In genomic region chr11:98595473-98595872, GRCm38 (mm10) we compare ENCODE assay signal across 42 mouse cellular contexts. TPM values are rescaled to one million over a fixed set of nuclear protein-coding genes. Genes with fewer than 3 reads are reported as not detected.
"Had no signal": no experiment of that assay in that cellular context is flagged by ENCODE, and none has a peak within 500 bp of the region (broad histone marks: within the 10 kb centered on the region; RNA-seq: fewer than 3 reads in every experiment).

No protein-coding gene starts in this region.

- H3K27ac ChIP-seq: gastrocnemius, adult 2 months; heart, adult 2 months; hindbrain, embryonic 10.5 days; hindbrain, embryonic 12.5 days; hindbrain, embryonic 14.5 days; intestine, embryonic 15.5 days; kidney, embryonic 15.5 days; kidney, postnatal 0 days; limb, embryonic 13.5 days; limb, embryonic 15.5 days; liver, embryonic 12.5 days; liver, embryonic 14.5 days had no signal

- H3K9me3 ChIP-seq: heart, embryonic 12.5 days; hindbrain, embryonic 10.5 days; hindbrain, embryonic 12.5 days; intestine, embryonic 15.5 days; kidney, embryonic 15.5 days; limb, embryonic 13.5 days; limb, embryonic 15.5 days; liver, embryonic 12.5 days had no signal

- H3K9ac ChIP-seq: heart, embryonic 12.5 days; hindbrain, embryonic 12.5 days; hindbrain, embryonic 14.5 days; intestine, embryonic 15.5 days; kidney, embryonic 15.5 days; limb, embryonic 13.5 days; limb, embryonic 15.5 days; liver, embryonic 12.5 days; liver, embryonic 14.5 days had no signal

- H3K4me3 ChIP-seq: gastrocnemius, adult 2 months; heart, adult 2 months; heart, embryonic 12.5 days; hindbrain, embryonic 10.5 days; hindbrain, embryonic 12.5 days; intestine, embryonic 15.5 days; kidney, embryonic 15.5 days; limb, embryonic 13.5 days; limb, embryonic 15.5 days; liver, embryonic 12.5 days had no signal

- H3K4me2 ChIP-seq: heart, embryonic 12.5 days; hindbrain, embryonic 12.5 days; hindbrain, embryonic 14.5 days; intestine, embryonic 15.5 days; kidney, embryonic 15.5 days; limb, embryonic 13.5 days; limb, embryonic 15.5 days; liver, embryonic 12.5 days had no signal

- DNase-seq: gastrocnemius, adult 2 months; gastrocnemius, postnatal 10 days; gastrocnemius, postnatal 25 days; heart, adult 2 months; heart, postnatal 10 days; heart, postnatal 4 days; kidney, adult 18-20 months; kidney, adult 9 months; kidney, postnatal 14 days; kidney, postnatal 36 days; layer of hippocampus, adult 9-11 months; layer of hippocampus, postnatal 36 days; left cerebral cortex, postnatal 4 days had no signal

- H3K4me1 ChIP-seq: hindbrain, embryonic 12.5 days had no signal

- H3K36me3 ChIP-seq: heart, embryonic 12.5 days; hindbrain, embryonic 10.5 days; hindbrain, embryonic 12.5 days; intestine, embryonic 15.5 days; kidney, embryonic 15.5 days; limb, embryonic 13.5 days; limb, embryonic 15.5 days; liver, embryonic 12.5 days had no signal

RNA-seq across cellular contexts. Expression of gene Lrrc3c, which starts 2.6 kb away (rescaled TPM):
- total RNA-seq: gastrocnemius, adult 2 months; gastrocnemius, postnatal 10 days; gastrocnemius, postnatal 25 days; gastrocnemius, postnatal 4 days; granulocyte monocyte progenitor cell, adult 5-6 weeks; heart, adult 2 months; heart, postnatal 10 days; heart, postnatal 25 days; heart, postnatal 4 days; layer of hippocampus, adult 18-20 months; layer of hippocampus, adult 8-10 months; layer of hippocampus, postnatal 14 days; layer of hippocampus, postnatal 36 days; left cerebral cortex, adult 18-20 months; left cerebral cortex, adult 8-10 months; left cerebral cortex, postnatal 10 days; left cerebral cortex, postnatal 25 days; left cerebral cortex, postnatal 4 days; liver, adult 2 months had no signal
- polyA plus RNA-seq: heart, adult 2 months; heart, embryonic 12.5 days; heart, embryonic 14.5 days; heart, embryonic 16.5 days; hindbrain, embryonic 10.5 days; hindbrain, embryonic 12.5 days; hindbrain, embryonic 14.5 days; hindbrain, embryonic 16.5 days; inflammation-experienced regulatory T-cells, adult 6 months; intestine, embryonic 15.5 days; intestine, postnatal 0 days; kidney, embryonic 15.5 days; kidney, postnatal 0 days; large intestine, adult 2 months; limb, embryonic 11.5 days; limb, embryonic 13.5 days; limb, embryonic 15.5 days; liver, adult 2 months; liver, embryonic 12.5 days; liver, embryonic 14.5 days had no signal

RNA-seq across cellular contexts. Expression of gene Gm12355, which starts 30.0 kb away (rescaled TPM):
- total RNA-seq: liver, adult 2 months had no signal
- polyA plus RNA-seq: heart, adult 2 months; large intestine, adult 2 months; liver, adult 2 months had no signal

RNA-seq across cellular contexts. Expression of gene Gsdma3, which starts 30.7 kb away (rescaled TPM):
- total RNA-seq: granulocyte monocyte progenitor cell, adult 5-6 weeks; layer of hippocampus, adult 18-20 months; layer of hippocampus, postnatal 14 days; left cerebral cortex, adult 18-20 months; left cerebral cortex, postnatal 25 days; left cerebral cortex, postnatal 4 days; liver, adult 2 months had no signal
- polyA plus RNA-seq: heart, adult 2 months; heart, embryonic 12.5 days; heart, embryonic 14.5 days; hindbrain, embryonic 10.5 days; hindbrain, embryonic 12.5 days; hindbrain, embryonic 14.5 days; hindbrain, embryonic 16.5 days; inflammation-experienced regulatory T-cells, adult 6 months; intestine, embryonic 15.5 days; intestine, postnatal 0 days; kidney, embryonic 15.5 days; kidney, postnatal 0 days; large intestine, adult 2 months; limb, embryonic 11.5 days; limb, embryonic 13.5 days; limb, embryonic 15.5 days; liver, adult 2 months; liver, embryonic 12.5 days; liver, embryonic 14.5 days had no signal

RNA-seq across cellular contexts. Expression of gene Zpbp2, which starts 44.6 kb away (rescaled TPM):
- total RNA-seq: gastrocnemius, adult 2 months; gastrocnemius, postnatal 10 days; gastrocnemius, postnatal 25 days; gastrocnemius, postnatal 4 days; heart, adult 2 months; heart, postnatal 10 days; heart, postnatal 25 days; layer of hippocampus, adult 18-20 months; layer of hippocampus, postnatal 36 days; left cerebral cortex, adult 18-20 months; left cerebral cortex, adult 8-10 months; left cerebral cortex, postnatal 10 days; left cerebral cortex, postnatal 25 days; left cerebral cortex, postnatal 4 days had no signal
- polyA plus RNA-seq: heart, adult 2 months; hindbrain, embryonic 14.5 days; liver, adult 2 months had no signal
